Mouse (Mus musculus) forebrain, embryonic 13.5 days (tissue): Measurements from ENCODE around the gene Tnni2. TPM values are rescaled to one million over a fixed set of nuclear protein-coding genes. Genes with fewer than 3 reads are reported as not detected.

Experiments
- polyA plus RNA-seq: library from polyadenylated mRNA; unstranded; fragments of >200 nt; fragmentation: Nextera tagmentation; extraction: Ambion mirVana; gene quantifications from 2 replicates; pipeline ENCODE4 v1.2.1, GENCODE M21; 2015

Gene Tnni2
- polyA plus RNA-seq, 1 experiment from 2014 or later, result 0.61 TPM

Other genes starting within 250 kb of the Tnni2 start
- gene Krtap5-3, start 240.4 kb upstream of the Tnni2 start, polyA plus RNA-seq, result not detected in 2 replicates
- not detected in 2 replicates for gene Gm7579, start 229.9 kb upstream of the Tnni2 start, polyA plus RNA-seq
- not detected in 2 replicates for gene Krtap5-5, start 211.8 kb upstream of the Tnni2 start, polyA plus RNA-seq
- gene Gm40460, start 200.7 kb upstream of the Tnni2 start, polyA plus RNA-seq, result not detected in 2 replicates
- not detected in 2 replicates for gene Gm2431, start 183.5 kb upstream of the Tnni2 start, polyA plus RNA-seq
- gene Gm4559, start 167.4 kb upstream of the Tnni2 start, polyA plus RNA-seq, result not detected in 2 replicates
- not detected in 2 replicates for gene Krtap5-1, start 144.7 kb upstream of the Tnni2 start, polyA plus RNA-seq
- gene Krtap5-4, start 138.3 kb upstream of the Tnni2 start, polyA plus RNA-seq, result not detected in 2 replicates
- gene Ifitm10, start 68.1 kb upstream of the Tnni2 start, polyA plus RNA-seq, result 0.96 and 1.1 TPM in 2 replicates
- gene Gm49369, start 59.1 kb upstream of the Tnni2 start, polyA plus RNA-seq, result 1.5 TPM in 1 of 2 replicates, not detected in the other
- 145 and 166 TPM in 2 replicates for gene Ctsd, start 53.8 kb upstream of the Tnni2 start, polyA plus RNA-seq
- not detected in 2 replicates for gene Syt8, start 7.0 kb upstream of the Tnni2 start, polyA plus RNA-seq
- gene Lsp1, start 19.0 kb downstream of the Tnni2 start, polyA plus RNA-seq, result 4.2 TPM in 2 replicates
- gene Tnnt3, start 57.0 kb downstream of the Tnni2 start, polyA plus RNA-seq, result 0.28 and 0.77 TPM in 2 replicates
- 16.2 and 16.5 TPM in 2 replicates for gene Mrpl23, start 90.9 kb downstream of the Tnni2 start, polyA plus RNA-seq
- 56.6 and 57.6 TPM in 2 replicates for gene Igf2, start 225.0 kb downstream of the Tnni2 start, polyA plus RNA-seq
- gene Gm49394, start 228.1 kb downstream of the Tnni2 start, polyA plus RNA-seq, result 0.05 TPM in 1 of 2 replicates, not detected in the other